Mouse (Mus musculus): Measurements from ENCODE around the gene Edc4.

The Edc4 gene

GRCm38 (mm10) chr8:105874301-105874700, 6.4 kb upstream of the Edc4 start:
- no peak for DNase-seq (ENCODE audit: low spot score)

DNA sequence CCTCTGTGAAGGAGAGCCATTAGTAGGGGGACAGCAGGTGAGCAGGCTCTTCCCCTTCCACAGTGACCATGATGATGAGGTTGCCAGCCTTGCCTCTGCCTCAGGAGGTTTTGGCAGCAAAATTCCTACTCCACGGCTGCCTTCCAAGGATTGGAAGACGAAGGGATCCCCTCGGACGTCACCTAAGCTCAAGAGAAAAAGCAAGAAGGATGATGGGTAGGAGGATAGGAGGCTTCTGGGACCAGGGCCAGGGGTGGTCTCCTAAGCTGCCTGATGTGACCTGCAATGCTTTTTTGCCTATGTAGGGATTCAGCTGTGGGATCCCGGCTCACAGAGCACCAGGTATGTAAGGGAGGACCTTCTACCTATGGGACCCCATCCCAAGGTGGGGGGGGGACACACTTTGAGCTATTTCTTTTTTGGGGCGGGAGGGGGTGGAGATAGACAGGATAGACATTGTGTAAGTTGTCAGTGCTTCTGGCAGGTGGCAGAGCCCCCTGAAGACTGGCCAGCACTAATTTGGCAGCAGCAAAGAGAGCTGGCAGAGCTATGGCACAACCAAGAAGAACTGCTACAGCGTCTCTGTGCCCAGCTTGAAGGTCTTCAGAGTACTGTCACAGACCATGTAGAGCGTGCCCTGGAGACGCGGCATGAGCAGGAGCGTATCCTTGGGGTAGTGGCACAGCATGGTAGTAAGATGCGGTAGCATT, 9.2 kb downstream of the Edc4 start:
- DNase-seq (ENCODE audit: low spot score) = no peak

GRCm38 (mm10) chr8:105890870-105891269, 10.2 kb downstream of the Edc4 start:
- DNase-seq (ENCODE audit: low spot score) = no peak

DNA sequence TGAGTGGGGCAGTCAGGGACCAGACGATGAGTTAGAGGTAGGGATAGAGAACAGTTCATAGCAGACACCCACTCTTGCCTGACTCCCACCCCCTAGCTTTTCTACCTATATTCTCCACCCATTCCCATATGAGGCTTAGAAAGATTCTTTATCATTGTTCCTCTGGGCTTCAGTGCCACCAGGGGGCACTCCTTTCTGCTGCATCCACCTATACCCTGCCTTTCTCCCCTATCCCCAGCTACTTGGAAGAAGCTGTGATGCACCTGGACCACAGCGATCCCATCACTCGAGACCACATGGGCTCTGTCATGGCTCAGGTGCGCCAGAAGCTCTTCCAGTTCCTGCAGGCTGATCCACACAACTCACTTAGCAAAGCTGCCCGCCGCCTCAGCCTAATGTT, 11.8 kb downstream of the Edc4 start:
- no peak for DNase-seq (ENCODE audit: low spot score)

DNA sequence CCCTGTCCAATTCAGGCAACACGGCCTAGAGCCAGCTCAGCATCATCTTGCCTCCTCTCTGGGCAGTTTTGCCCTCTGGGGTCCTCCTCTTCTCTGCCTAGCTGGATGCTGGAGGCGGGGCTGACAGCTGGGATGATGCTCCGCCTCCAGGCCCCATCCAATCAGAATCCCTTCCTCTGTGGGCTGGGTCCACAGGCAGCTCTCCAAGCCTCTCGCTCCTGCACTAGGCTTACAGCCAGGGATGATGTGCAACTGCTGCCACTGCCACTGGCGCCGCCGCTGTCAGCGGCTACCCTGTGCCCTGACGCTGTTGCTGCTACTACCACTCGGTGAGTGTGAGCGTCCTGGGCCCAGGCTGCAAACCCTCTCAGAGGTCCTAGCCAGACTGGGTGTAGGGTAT, 12.7 kb downstream of the Edc4 start, which contains the start of gene Nrn1l:
Gene Nrn1l, plus strand, starts transcription at position 229 of the 400 bp plus-strand sequence.
- peak; percentile 39 for DNase-seq (ENCODE audit: low spot score)

- DNase-seq (ENCODE audit: low spot score) = no peak
Measured at GRCm38 (mm10) chr8:105897801-105898480, 17.3 kb downstream of the Edc4 start.

DNA sequence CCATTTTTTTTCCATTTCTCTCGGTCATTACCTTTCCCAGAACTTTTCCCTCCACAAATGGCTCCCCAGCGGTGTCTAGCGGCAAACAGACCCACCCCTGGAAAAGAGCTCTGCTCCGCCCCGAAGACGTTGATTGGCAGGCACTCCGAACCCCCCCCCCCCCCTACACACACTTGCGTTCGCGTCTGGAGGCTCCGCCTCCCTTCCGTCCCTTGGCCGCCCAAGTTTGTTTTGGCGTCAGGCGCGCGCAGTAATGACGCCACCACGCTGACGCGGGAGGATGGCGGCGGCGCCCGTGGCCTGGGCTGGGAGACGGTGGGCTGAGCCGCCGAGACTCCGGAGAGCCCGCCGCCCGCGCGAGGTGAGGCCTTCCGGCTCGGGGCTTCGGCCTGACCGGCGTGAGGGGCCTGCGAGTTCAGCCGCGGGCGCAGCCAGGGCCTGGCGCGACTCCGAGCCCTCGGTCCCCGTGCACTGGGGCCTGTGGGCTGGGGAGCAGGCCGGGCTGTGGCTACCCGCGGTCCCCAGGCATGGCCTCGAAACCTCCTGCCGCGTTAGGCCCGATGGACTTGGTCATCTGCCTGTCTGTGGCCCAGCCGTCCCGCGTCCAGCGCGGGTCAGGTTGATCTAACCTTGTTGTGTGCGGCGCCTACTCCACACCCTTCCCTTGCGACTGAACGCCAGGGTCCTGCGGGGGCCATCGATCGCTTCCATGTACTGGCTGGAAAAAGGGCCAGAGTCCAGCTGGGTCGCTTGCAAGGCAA, 19.7 kb downstream of the Edc4 start, which contains the start of gene Pskh1:
Gene Pskh1, plus strand, starts transcription at position 262 of the 761 bp plus-strand sequence.
- peak; percentile 85 for DNase-seq (ENCODE audit: low spot score)

DNA sequence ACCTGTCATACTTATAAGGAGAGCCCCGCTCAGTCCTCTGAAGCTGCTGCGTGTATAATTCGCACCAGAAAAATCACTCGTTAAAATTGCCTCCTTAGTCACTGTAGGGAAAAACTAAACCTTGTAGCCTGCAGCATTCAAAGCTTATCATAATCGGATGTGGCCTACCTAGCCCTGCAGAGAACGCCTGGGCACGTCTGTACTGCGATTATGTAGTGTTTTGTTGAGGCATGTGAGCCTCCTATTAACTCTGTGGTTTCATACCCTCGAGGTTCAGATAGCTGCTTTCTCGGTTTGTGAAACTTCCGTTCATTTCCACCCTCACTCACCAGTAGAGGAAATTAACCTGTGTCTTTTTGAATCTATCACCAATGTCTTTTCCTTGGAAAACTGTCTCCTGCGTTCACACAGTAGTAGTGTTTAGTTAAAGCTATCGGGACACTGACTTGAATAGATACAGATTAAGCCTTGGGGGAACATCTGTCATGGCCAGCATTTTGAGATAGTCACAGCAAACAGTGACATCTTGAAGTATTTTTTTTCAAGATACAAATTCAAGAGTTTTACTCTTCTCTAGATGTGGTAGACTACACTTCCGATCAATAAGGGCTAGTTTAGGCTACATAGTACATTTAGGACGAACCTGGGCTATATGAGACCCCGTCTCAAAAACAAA, 20.4 kb downstream of the Edc4 start:
- DNase-seq (ENCODE audit: low spot score) = no peak

GRCm38 (mm10) chr8:105919390-105919789, 38.7 kb downstream of the Edc4 start:
- no peak for DNase-seq (ENCODE audit: low spot score)

- no peak for DNase-seq (ENCODE audit: low spot score)
Measured at GRCm38 (mm10) chr8:105925123-105925522, 44.4 kb downstream of the Edc4 start.

DNA sequence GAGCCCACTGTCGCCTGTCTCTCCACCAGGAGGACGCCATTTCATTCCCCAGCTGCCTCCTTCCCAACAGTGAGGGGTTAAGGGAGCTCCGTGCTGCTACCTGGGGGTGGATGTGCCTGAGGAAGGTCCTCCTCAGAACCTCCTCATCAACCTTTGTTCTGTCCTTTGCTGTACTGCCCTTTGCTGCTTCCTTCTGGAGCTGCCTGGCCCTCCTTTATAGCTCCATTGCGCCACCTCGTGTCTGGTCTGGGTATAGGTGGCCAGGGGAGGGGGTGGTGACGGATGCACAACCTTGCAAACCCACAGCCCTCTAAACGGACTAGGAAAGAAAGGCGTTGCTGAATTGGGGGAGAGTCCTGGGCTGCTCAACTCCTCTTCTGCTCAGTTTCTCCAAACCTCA, 49.9 kb downstream of the Edc4 start:
- DNase-seq (ENCODE audit: low spot score) = peak; percentile 59

GRCm38 (mm10) chr8:105931271-105931670, 50.6 kb downstream of the Edc4 start:
- no peak for DNase-seq (ENCODE audit: low spot score)

DNA sequence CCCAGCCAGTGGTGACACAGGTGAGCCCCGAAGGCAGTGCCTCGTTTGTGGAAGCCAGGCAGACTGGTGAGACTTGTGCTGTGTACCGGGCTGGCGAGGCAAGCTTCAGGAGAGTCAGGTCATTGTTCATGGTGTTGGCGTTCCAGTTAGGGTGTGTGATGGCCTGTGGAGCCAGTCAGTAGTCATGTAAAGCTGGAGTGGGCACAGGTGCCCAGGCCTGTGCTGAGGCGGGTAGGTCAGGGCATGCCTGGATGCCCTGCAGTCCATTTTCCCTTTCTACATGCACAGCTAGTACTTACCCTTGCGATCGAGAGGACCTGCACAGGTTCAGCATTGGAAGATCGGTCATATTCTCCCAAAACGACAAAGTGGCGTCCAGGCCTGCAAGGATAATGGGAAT, 51.8 kb downstream of the Edc4 start:
- no peak for DNase-seq (ENCODE audit: low spot score)

- DNase-seq (ENCODE audit: low spot score) = no peak
Measured at GRCm38 (mm10) chr8:105933762-105934161, 53.1 kb downstream of the Edc4 start, which contains the start of gene Ctrl. Gene Ctrl (minus strand): TSS chr8:105933862.

DNA sequence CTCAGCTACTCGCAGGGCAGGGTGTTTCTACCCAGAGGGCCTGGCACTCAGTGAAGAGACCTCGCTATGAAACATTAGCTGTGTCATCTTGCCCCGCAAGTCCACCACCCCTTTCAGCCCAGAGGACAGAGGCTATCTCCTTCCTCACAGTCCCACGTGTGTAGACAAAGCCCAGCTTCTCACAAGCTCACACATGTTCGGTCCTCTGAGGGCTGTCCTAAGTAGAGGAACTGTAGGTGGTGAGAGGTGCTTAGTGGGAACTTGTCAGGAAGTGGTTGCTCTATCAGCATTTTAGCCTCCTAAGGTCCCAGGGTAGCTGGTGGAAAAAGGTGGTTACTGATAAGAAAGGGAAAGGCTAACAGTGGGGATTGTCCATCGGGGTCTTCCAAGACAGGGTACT, 54.4 kb downstream of the Edc4 start:
- no peak for DNase-seq (ENCODE audit: low spot score)

DNA sequence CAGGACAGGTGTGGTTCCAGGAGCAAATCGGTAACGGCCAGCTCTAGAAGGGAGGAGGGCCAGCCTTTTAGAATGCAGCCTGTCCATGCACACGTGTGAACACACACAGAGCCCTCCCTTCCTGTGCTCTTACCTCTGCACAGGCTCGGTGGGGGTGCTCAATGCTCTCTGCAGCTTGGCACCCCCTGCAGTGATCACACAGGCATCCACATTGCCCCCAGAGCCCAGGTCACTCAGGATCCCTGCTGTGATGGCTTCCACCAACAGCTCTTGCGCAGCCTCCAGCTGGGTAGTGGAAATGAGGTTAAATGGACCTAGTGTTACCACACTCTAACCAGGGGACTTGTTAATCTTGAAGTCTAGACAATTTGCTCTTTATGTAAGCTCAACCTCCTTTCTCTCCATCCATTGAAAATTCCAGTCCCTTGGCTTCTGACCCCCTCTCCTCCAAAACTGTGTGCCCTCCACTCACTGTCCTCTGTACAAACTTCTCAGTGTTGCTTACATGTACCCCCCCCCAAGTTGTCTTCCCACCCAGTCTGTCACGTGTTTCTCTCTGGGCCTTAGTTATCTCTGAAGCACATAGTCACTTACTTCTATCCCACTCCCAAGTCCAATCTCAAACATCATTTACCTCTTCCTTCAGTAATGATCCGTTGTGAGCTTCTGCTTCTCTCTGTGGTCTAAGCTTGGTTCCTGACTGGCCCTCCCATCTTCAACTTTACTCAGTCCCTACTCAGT, 55.4 kb downstream of the Edc4 start:
- DNase-seq (ENCODE audit: low spot score) = no peak

DNA sequence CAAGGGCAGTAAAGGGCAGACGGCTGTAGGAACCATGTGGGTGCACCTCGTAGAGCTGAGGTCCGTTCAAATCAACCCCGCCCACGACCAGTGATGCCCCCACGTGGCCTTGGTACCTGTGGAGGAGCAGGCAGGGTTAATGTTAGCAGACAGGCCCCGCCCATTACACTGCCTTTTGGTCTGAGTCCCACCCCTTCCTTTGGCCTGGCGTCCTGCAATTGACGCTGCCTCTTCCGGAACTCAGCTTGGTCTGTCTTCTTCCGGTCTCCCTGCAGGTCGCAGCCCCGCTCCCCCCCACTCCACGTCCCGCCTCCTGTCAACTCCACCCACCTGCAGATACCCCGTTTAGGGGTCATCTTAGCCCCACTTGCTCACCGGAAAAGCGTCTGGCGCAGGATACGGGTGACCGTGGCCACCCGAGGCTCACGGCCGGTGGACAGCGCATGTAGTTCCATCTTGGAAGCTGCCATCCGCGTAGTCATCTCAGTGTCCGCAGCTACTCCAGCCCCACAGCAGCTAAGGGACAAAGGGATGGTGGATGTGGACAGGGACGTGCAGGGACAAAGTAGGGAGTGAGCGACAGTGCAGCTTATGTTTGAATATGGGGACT, 56.3 kb downstream of the Edc4 start:
- DNase-seq (ENCODE audit: low spot score) = peak; percentile 88

GRCm38 (mm10) chr8:105937496-105938305, 57.0 kb downstream of the Edc4 start:
- peak; percentile 34 for DNase-seq (ENCODE audit: low spot score)

GRCm38 (mm10) chr8:105938306-105938669, 57.6 kb downstream of the Edc4 start, which contains the start of gene Psmb10:
Gene Psmb10 (minus strand): TSS chr8:105938444.
- no peak for DNase-seq (ENCODE audit: low spot score)

DNA sequence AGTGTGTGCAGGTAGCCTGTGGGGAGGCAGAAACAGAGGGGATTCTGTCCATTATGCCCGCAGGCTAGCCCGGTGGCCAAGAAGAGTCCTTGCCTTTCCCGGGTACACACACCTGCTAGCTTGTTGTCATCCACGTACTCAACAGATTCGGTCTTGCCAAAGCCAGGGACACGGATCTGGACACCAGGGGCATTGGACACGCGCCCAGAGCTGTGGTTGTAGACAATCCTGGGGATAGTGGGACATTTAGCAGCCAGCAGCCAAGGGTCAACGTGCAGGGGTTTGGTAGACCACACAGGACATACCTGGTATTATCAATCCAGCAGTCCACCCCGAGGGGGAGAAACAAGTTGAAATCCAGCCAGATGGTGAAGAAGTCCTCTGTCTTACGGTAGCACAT, 61.3 kb downstream of the Edc4 start:
- DNase-seq (ENCODE audit: low spot score) = no peak
